Mouse (Mus musculus): ENCODE results near the gene Epha6. TPM values are rescaled to one million over a fixed set of nuclear protein-coding genes. Genes with fewer than 3 reads are reported as not detected.

The Epha6 gene
- total and polyA plus RNA-seq, 3 experiments: 0.04 TPM; not detected in 2

DNA sequence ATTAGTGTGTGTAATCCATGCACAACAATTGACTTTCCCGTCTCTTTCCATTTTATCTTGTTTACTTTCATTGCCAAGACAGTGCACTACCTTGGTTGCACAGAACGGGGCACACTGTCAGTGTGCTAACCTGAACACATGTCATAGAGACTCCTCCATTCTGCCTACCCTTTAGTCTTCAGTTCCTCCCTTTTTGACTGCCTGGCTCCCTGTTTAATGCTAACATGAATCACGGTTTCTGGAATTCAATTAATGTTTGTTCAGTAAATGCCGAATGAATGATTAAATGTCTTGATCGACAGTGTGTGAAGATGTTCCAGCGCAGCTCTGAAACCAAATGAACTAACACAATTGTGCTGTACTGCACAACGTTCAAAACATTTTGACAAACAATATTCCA, 20.6 kb downstream of the Epha6 start:
- 78% methylated on average over 7 of the region's 7 CpGs for WGBS
- H3K79me2 ChIP-seq (replicated peaks; ENCODE audit: control insufficient read depth, insufficient read depth, low read length): no peaks in the 10 kb centered on the region
- intact Hi-C loops (cut with DNase I): no loop called here
- no peak overlapping the region for H3K9ac ChIP-seq (ENCODE audit: low read depth, low read length)
- H3K27me3 ChIP-seq (ENCODE audit: control insufficient read depth, insufficient read depth, low read length): no peaks in the 10 kb centered on the region
- no peak for TF ChIP-seq CTCF (IDR thresholded peaks at IDR 0.05)
- no peak for TF ChIP-seq POLR2A (IDR thresholded peaks at IDR 0.05; ENCODE audit: insufficient read depth, low read depth, low read length)
- no peak for TF ChIP-seq EP300 (IDR thresholded peaks at IDR 0.05; ENCODE audit: insufficient read depth, low read depth, low read length)
- DNase-seq: no peak
- no peaks in the 10 kb centered on the region for H3K4me1 ChIP-seq (ENCODE audit: control insufficient read depth, insufficient read depth, low read length)
- no peak overlapping the region for H3K27ac ChIP-seq
- H3K4me3 ChIP-seq: no peak overlapping the region
- no peaks in the 10 kb centered on the region for H3K36me3 ChIP-seq (ENCODE audit: control insufficient read depth, insufficient read depth, low read length)

DNA sequence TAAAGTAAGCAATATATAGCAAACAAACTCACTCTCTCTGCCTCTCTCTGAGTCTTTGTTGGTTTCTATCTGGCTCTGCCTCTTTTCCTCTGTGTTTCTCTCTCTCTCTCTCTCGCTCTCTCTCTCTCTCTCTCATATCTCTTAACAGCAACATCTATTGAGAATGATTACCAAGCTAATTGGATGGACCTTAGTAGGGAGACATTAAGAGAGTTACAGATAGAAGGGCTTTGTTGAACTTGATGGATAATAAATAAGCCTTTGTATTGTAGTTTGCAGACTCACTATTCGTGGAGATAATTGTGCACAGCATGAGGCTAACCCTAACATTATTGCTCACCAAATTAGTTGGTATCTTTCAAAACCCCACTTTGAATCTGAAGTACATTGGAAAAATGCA, 34.8 kb downstream of the Epha6 start:
- no peak overlapping the region for H3K27ac ChIP-seq
- intact Hi-C loops (cut with DNase I): no loop called here
- H3K4me1 ChIP-seq (ENCODE audit: control insufficient read depth, insufficient read depth, low read length): no peaks in the 10 kb centered on the region
- no peak overlapping the region for H3K4me3 ChIP-seq
- no peaks in the 10 kb centered on the region for H3K79me2 ChIP-seq (replicated peaks; ENCODE audit: control insufficient read depth, insufficient read depth, low read length)
- H3K36me3 ChIP-seq (ENCODE audit: control insufficient read depth, insufficient read depth, low read length): no peaks in the 10 kb centered on the region
- H3K27me3 ChIP-seq (ENCODE audit: control insufficient read depth, insufficient read depth, low read length): no peaks in the 10 kb centered on the region
- no peak for DNase-seq
- no peak overlapping the region for H3K9ac ChIP-seq (ENCODE audit: low read depth, low read length)
- TF ChIP-seq POLR2A (IDR thresholded peaks at IDR 0.05; ENCODE audit: insufficient read depth, low read depth, low read length): no peak
- WGBS: 48% methylated on average over 2 of the region's 2 CpGs

DNA sequence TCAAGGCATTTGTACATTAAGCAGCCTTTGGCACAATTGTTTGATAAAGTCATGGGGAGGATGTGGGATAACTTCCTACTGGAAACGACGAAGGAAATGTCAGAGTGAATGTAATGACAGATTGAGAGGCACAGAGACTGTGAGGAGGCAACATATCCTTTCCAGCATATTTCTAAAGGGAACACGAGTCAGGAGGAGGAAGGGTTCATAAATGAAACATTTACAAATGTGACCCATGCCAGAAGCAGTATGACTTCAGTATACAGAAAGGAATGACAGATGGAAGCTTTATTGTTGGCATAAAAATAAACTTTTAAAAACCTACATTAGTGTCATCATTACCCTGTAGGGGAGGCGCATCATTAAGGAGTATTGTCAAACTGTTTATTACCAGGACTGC, 60.9 kb downstream of the Epha6 start:
- H3K27ac ChIP-seq: no peak overlapping the region
- TF ChIP-seq EP300 (IDR thresholded peaks at IDR 0.05; ENCODE audit: insufficient read depth, low read depth, low read length) (no peak), POLR2A (IDR thresholded peaks at IDR 0.05; ENCODE audit: insufficient read depth, low read depth, low read length) (no peak), CTCF (IDR thresholded peaks at IDR 0.05) (no peak)
- DNase-seq: no peak
- 38% methylated on average over 4 of the region's 4 CpGs for WGBS
- H3K27me3 ChIP-seq (ENCODE audit: control insufficient read depth, insufficient read depth, low read length): no peaks in the 10 kb centered on the region
- H3K79me2 ChIP-seq (replicated peaks; ENCODE audit: control insufficient read depth, insufficient read depth, low read length): no peaks in the 10 kb centered on the region
- no peaks in the 10 kb centered on the region for H3K4me1 ChIP-seq (ENCODE audit: control insufficient read depth, insufficient read depth, low read length)
- intact Hi-C loops (cut with DNase I): no loop called here
- no peak overlapping the region for H3K4me3 ChIP-seq
- no peaks in the 10 kb centered on the region for H3K36me3 ChIP-seq (ENCODE audit: control insufficient read depth, insufficient read depth, low read length)
- no peak overlapping the region for H3K9ac ChIP-seq (ENCODE audit: low read depth, low read length)

DNA sequence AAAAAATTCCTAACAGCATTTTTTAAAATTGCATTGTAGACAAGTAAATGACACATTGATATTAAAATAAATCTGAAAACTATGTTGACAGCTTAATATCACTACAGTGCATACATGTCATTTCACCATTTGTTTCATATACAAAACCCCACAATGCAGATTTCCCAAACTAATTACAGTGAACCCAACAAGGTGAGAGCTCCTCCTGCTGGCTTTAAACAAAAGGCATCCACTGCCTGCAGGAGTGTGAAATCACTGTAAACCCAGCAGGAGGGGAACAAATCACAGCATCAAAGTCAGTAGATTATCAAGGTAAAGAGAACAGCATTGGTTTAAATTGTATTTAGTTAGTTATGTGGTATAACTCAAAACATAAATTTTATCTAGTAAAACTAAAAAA, 67.1 kb downstream of the Epha6 start:
- H3K9ac ChIP-seq (ENCODE audit: low read depth, low read length): no peak overlapping the region
- intact Hi-C loops (cut with DNase I): loop anchor here (5.0 kb wide), 1 partner anchor 856 kb away; no protein-coding TSS in a partner anchor
- H3K36me3 ChIP-seq (ENCODE audit: control insufficient read depth, insufficient read depth, low read length): no peaks in the 10 kb centered on the region
- no peaks in the 10 kb centered on the region for H3K4me1 ChIP-seq (ENCODE audit: control insufficient read depth, insufficient read depth, low read length)
- no peak overlapping the region for H3K27ac ChIP-seq
- H3K79me2 ChIP-seq (replicated peaks; ENCODE audit: control insufficient read depth, insufficient read depth, low read length): no peaks in the 10 kb centered on the region
- TF ChIP-seq CTCF (IDR thresholded peaks at IDR 0.05) (peak; percentile 42), EP300 (IDR thresholded peaks at IDR 0.05; ENCODE audit: insufficient read depth, low read depth, low read length) (no peak), POLR2A (IDR thresholded peaks at IDR 0.05; ENCODE audit: insufficient read depth, low read depth, low read length) (no peak)
- DNase-seq: no peak
- no peaks in the 10 kb centered on the region for H3K27me3 ChIP-seq (ENCODE audit: control insufficient read depth, insufficient read depth, low read length)
- H3K4me3 ChIP-seq: no peak overlapping the region

DNA sequence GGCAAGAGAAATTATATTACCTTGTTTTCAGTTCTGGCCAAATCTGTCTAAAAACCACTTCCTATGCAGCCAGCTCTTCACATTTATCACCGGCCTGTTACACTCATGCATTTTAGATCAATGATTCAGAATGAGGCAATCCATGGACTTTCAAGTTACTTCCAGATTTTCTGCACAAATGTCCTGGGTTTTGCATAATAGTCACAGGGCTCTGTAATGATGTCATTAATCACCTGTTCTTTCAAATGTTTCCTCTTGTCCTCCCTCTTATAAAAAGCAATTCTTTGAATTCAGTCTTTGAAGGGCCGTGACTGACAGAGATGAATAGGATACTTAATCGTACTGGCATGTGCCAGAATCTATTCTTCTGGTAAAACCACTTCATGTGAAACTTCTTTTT, 95.6 kb downstream of the Epha6 start:
- intact Hi-C loops (cut with DNase I): no loop called here

DNA sequence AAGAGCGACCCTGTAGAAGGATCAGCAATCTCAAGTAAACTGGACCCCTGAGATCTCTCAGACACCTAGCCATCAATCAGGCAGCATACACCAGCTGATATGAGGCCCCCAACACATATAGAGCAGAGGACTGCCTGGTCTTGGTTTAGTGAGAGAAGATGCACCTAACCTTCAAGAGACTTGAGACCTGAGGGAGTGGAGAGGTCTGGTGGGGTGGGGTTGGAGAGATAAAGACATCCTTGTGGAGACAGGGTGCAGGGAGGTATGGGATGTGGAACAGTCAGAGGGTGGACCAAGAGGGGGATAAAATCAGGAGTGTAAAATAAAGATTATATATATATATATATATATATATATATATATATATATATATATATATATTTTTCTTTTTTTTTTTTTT, 105.8 kb downstream of the Epha6 start:
- no peak for TF ChIP-seq EP300 (IDR thresholded peaks at IDR 0.05; ENCODE audit: insufficient read depth, low read depth, low read length)
- TF ChIP-seq POLR2A (IDR thresholded peaks at IDR 0.05; ENCODE audit: insufficient read depth, low read depth, low read length): no peak
- TF ChIP-seq CTCF (IDR thresholded peaks at IDR 0.05): no peak
- intact Hi-C loops (cut with DNase I): no loop called here
- no peaks in the 10 kb centered on the region for H3K4me1 ChIP-seq (ENCODE audit: control insufficient read depth, insufficient read depth, low read length)
- no peak overlapping the region for H3K27ac ChIP-seq
- H3K4me3 ChIP-seq: no peak overlapping the region
- H3K9ac ChIP-seq (ENCODE audit: low read depth, low read length): no peak overlapping the region
- DNase-seq: no peak
- no peaks in the 10 kb centered on the region for H3K79me2 ChIP-seq (replicated peaks; ENCODE audit: control insufficient read depth, insufficient read depth, low read length)
- 97% methylated on average over 1 of the region's 1 CpGs for WGBS
- H3K27me3 ChIP-seq (ENCODE audit: control insufficient read depth, insufficient read depth, low read length): no peaks in the 10 kb centered on the region
- no peaks in the 10 kb centered on the region for H3K36me3 ChIP-seq (ENCODE audit: control insufficient read depth, insufficient read depth, low read length)

More for the DNA sequence above, 95.6 kb downstream of the Epha6 start:
- Histone ChIP-seq H3K4me1 (ENCODE audit: control insufficient read depth, insufficient read depth, low read length) (no peaks in the 10 kb centered on the region), H3K36me3 (ENCODE audit: control insufficient read depth, insufficient read depth, low read length) (no peaks in the 10 kb centered on the region), H3K9ac (ENCODE audit: low read depth, low read length) (no peak overlapping the region), H3K27me3 (ENCODE audit: control insufficient read depth, insufficient read depth, low read length) (no peaks in the 10 kb centered on the region), H3K27ac (no peak overlapping the region), H3K4me3 (no peak overlapping the region), H3K79me2 (replicated peaks; ENCODE audit: control insufficient read depth, insufficient read depth, low read length) (no peaks in the 10 kb centered on the region)
- TF ChIP-seq EP300 (IDR thresholded peaks at IDR 0.05; ENCODE audit: insufficient read depth, low read depth, low read length): no peak
- TF ChIP-seq CTCF (IDR thresholded peaks at IDR 0.05): no peak
- TF ChIP-seq POLR2A (IDR thresholded peaks at IDR 0.05; ENCODE audit: insufficient read depth, low read depth, low read length): no peak
- no peak for DNase-seq
- WGBS: 72% methylated on average over 3 of the region's 3 CpGs
